Mouse (Mus musculus) CD4-positive, CD25-positive, alpha-beta regulatory T cell, adult 9 weeks (primary cell): ENCODE data around the gene C130032M10Rik. TPM values are rescaled to one million over a fixed set of nuclear protein-coding genes. Genes with fewer than 3 reads are reported as not detected.

Experiments
- polyA plus RNA-seq: library from polyadenylated mRNA; unstranded; fragments of 100-300 nt; shearing (Covaris generic); gene quantifications from one replicate; pipeline ENCODE4 v1.2.1, GENCODE M21; 2017

The C130032M10Rik gene
- not detected for polyA plus RNA-seq

GRCm38 (mm10) chr9:114515364-114515763 lies at the start of gene C130032M10Rik:
TSS of gene C130032M10Rik (plus strand) at chr9:114515697.

GRCm38 (mm10) chr9:114504816-114505215 lies 10.7 kb upstream of the C130032M10Rik start, which contains the start of gene Ccr4:
TSS of gene Ccr4 (minus strand) at chr9:114504916.

GRCm38 (mm10) chr9:114563761-114564606 lies 48.5 kb downstream of the C130032M10Rik start, which contains the start of gene Trim71:
TSS of gene Trim71 (minus strand) at chr9:114564369.

Other genes with a start within 250 kb of the C130032M10Rik start
- 2.3 TPM for gene Bcl2a1c, start 185.6 kb upstream of the C130032M10Rik start, polyA plus RNA-seq
- 2.0 TPM for gene Crtap, start 125.0 kb upstream of the C130032M10Rik start, polyA plus RNA-seq
- 55.3 TPM for gene Glb1, start 114.6 kb upstream of the C130032M10Rik start, polyA plus RNA-seq
- gene Tmppe, start 114.6 kb upstream of the C130032M10Rik start, polyA plus RNA-seq = 32.1 TPM
- gene Ccr4, start 10.8 kb upstream of the C130032M10Rik start, polyA plus RNA-seq = 37.7 TPM
- gene Trim71, start 48.7 kb downstream of the C130032M10Rik start, polyA plus RNA-seq = 0.02 TPM
- 66.0 TPM for gene Cnot10, start 124.5 kb downstream of the C130032M10Rik start, polyA plus RNA-seq
- gene Dync1li1, start 173.1 kb downstream of the C130032M10Rik start, polyA plus RNA-seq = 43.7 TPM
- 247 TPM for gene Cmtm6, start 215.4 kb downstream of the C130032M10Rik start, polyA plus RNA-seq